Mouse (Mus musculus) kidney, embryonic 14.5 days (tissue): ENCODE data around the gene Gm11627. TPM values are rescaled to one million over a fixed set of nuclear protein-coding genes. Genes with fewer than 3 reads are reported as not detected.
A peak's percentile ranks its signal among the peaks of the same experiment; 100 is the strongest.
"Not testable (repeated sequence)": the region's sequence is repeated elsewhere in the genome, so short reads cannot be mapped to it uniquely, and the experiment has no call there.

Experiments used
- ATAC-seq: fragments of 200-750 bp; cut with Nextera tagmentation; 2 replicates; pipeline ENCODE4 v1.8.0; 2017; ENCODE audit warnings: moderate number of reproducible peaks, mild to moderate bottlenecking, moderate TSS enrichment, moderate library complexity; ENCODE audit not compliant: low FRiP score, low TSS enrichment
- H3K27ac ChIP-seq: fragments of 300-500 bp; sonication (generic); 2 replicates; pipeline ENCODE4 v1.5.1; 2014; ENCODE audit warnings: low read depth, mild to moderate bottlenecking, low read length, moderate library complexity, mixed read lengths
- H3K27me3 ChIP-seq: fragments of 300-500 bp; sonication (generic); 2 replicates; pipeline ENCODE4 v1.6.1; 2014; ENCODE audit warnings: mild to moderate bottlenecking, low read length; ENCODE audit not compliant: control insufficient read depth, insufficient read depth
- H3K36me3 ChIP-seq: fragments of 300-500 bp; sonication (generic); 2 replicates; pipeline ENCODE4 v1.6.1; 2014; ENCODE audit warnings: low read length, mixed read lengths; ENCODE audit not compliant: control insufficient read depth, insufficient read depth
- H3K4me1 ChIP-seq: fragments of 300-500 bp; sonication (generic); 2 replicates; pipeline ENCODE4 v1.6.1; 2014; ENCODE audit warnings: low read length, mixed read lengths; ENCODE audit not compliant: control insufficient read depth, insufficient read depth
- H3K4me2 ChIP-seq: fragments of 300-500 bp; sonication (generic); replicated peaks from 2 replicates; pipeline ENCODE4 v1.6.1; 2014; ENCODE audit warnings: low read depth, mild to moderate bottlenecking, low read length
- H3K4me3 ChIP-seq: fragments of 300-500 bp; sonication (generic); 2 replicates; pipeline ENCODE4 v1.5.1; 2014; ENCODE audit warnings: mild to moderate bottlenecking, low read length
- H3K9ac ChIP-seq: fragments of 300-500 bp; sonication (generic); 2 replicates; pipeline ENCODE4 v1.6.1; 2014; ENCODE audit warnings: low read depth, mild to moderate bottlenecking, low read length, moderate library complexity
- H3K9me3 ChIP-seq: fragments of 300-500 bp; sonication (generic); 2 replicates; pipeline ENCODE4 v1.6.1; 2016; ENCODE audit warnings: low read length; ENCODE audit not compliant: control insufficient read depth
- WGBS: fragments of 180-500 bp; shearing (Covaris S2); extraction: QIAGEN DNeasy Blood & Tissue Kit; methylation state at CpG from one replicate; pipeline ENCODE4 v1.1.7; 2014; 5-methylcytosine and 5-hydroxymethylcytosine counted together
- polyA plus RNA-seq: library from polyadenylated mRNA; unstranded; fragments of >200 nt; fragmentation: Nextera tagmentation; extraction: Ambion mirVana; gene quantifications from 2 replicates; pipeline ENCODE4 v1.2.1, GENCODE M21; 2014

Gene Gm11627
- polyA plus RNA-seq, 1 experiment from 2014 or later: 5.7 TPM

DNA sequence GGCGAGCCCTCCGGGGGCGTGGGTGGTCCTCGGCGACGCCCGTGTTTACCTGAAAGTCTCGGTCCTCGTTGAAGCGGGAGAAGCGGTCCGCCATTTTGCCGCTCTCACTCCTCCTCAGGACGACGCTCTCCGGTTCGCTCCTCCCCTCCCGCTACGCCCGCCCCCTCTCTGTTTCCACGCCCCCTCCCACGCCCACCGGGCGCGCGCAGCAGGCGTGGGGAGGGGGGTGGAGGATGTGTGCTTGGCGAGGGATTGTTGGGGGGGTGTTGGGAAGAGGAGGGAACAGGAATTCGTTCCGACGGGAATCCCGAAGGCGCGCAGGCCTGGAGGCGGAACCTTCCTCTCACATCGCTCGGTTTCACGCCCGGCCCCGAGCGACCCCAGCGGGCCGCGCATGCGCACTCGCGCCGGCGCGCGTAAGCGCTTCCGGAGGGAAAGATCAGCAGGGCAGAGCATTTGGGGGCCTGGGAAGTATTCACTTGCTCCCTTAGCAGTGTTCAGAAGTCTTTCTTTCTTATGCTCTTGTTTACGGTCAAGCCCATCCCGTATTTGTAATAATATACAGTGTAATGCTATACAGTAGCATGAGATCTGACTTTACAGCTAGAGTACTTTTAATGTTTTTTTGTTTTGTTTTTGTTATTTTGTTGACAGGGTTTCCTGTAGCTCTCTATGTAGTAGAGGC, 23.1 kb downstream of the Gm11627 start, which contains the start of gene Gpatch8:
Gene Gpatch8, minus strand, starts transcription at position 362 of the 685 bp plus-strand sequence.
- no peaks in the 10 kb centered on the region for H3K9me3 ChIP-seq
- ATAC-seq: peak; percentile 99
- H3K4me1 ChIP-seq: peaks cover 16% of the 10 kb centered on the region
- peak within 1 kb of the TSS; percentile 60 for H3K4me2 ChIP-seq
- under 1% methylated on average over 46 of the region's 55 CpGs for WGBS
- H3K36me3 ChIP-seq: no peaks in the 10 kb centered on the region
- peak within 1 kb of the TSS; percentile 68 for H3K4me3 ChIP-seq
- H3K9ac ChIP-seq: peak within 1 kb of the TSS; percentile 89
- peak within 1 kb of the TSS; percentile 92 for H3K27ac ChIP-seq
- H3K27me3 ChIP-seq: no peaks in the 10 kb centered on the region

DNA sequence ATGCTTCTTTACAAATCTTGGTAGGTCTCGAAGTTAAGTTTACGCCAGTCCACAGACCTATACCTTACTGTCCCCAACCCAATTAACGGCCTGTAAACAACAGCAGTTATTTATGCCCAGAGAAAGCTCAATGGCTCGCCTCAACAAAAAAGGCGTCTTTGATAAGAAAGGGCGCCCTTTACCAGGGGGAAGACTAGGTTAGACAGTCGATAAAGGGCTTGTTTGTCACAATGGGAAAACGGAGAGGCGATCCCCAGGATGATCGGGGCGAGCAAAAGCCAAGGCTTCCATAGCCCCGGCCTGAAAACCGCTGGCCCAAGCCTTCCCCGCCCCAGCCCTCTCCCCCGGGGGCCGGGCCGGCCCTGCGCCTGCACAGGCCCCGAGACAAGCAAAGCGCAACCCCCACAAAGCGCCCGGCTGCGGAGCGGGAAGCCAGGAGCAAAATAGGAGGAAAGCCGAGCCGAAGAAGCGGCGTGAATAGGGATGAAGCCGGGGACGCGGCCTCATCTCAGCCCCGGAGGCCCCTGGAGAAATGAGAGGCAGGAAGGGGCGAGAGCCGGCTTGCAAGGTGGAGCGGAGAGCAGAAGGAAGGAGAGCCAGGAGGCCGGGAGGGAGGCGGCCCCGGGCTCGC, 23.7 kb downstream of the Gm11627 start:
- H3K4me2 ChIP-seq: peak overlapping the region; percentile 60
- WGBS: 0% methylated on average over 38 of the region's 39 CpGs
- ATAC-seq: peak; percentile 41
- peak overlapping the region; percentile 68 for H3K4me3 ChIP-seq
- no peaks in the 10 kb centered on the region for H3K36me3 ChIP-seq
- peaks cover 16% of the 10 kb centered on the region for H3K4me1 ChIP-seq
- peak overlapping the region; percentile 89 for H3K9ac ChIP-seq
- peak overlapping the region; percentile 92 for H3K27ac ChIP-seq
- no peaks in the 10 kb centered on the region for H3K9me3 ChIP-seq
- no peaks in the 10 kb centered on the region for H3K27me3 ChIP-seq

DNA sequence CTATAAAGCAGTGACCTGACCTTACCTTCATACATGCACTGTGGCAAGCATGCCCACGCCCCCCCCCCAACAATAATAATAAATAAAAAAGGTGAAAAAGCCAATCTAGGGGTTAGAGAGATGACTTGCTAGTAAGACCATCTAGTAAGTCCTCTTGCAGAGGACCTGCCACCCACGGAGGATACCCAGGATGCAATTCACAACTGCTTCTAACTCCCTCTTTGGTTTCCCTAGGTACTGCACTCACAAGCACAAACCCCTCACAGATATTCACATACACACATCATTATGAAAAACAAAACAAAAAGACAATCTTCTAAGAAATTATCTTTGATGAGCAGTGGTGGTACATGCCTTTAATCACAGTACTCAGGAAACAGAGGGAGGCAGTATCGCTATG, 27.2 kb downstream of the Gm11627 start:
- H3K36me3 ChIP-seq: 0 out of 2 replicates have a peak, but pooled peaks cover 5% of the 10 kb centered on the region
- no peaks in the 10 kb centered on the region for H3K9me3 ChIP-seq
- no peak overlapping the region for H3K4me3 ChIP-seq
- H3K4me1 ChIP-seq: peaks cover 16% of the 10 kb centered on the region
- no peak for ATAC-seq
- H3K9ac ChIP-seq: no peak overlapping the region
- WGBS: 84% methylated on average over 3 of the region's 3 CpGs
- no peak overlapping the region for H3K27ac ChIP-seq
- no peak overlapping the region for H3K4me2 ChIP-seq
- no peaks in the 10 kb centered on the region for H3K27me3 ChIP-seq

DNA sequence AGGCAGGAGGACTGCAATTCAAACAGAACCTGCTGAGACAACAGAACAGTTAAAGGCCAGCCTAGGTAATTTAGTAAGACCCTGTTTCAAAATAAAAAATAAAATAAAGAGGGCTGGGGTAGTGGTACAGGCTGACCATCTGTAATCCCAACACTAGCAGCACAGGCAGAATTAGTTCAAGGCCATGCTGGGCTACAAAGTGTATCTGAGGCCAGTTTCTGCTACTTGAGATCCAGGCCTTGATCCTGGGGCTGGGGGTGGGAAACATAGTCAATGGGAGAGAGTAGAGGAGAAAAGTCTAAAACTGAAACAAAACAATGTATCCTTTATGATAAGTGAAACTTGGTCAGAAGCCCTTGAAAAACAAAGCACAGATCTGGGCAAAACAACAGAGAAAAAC, 28.1 kb downstream of the Gm11627 start:
- H3K27ac ChIP-seq: no peak overlapping the region
- no peak for ATAC-seq
- no peaks in the 10 kb centered on the region for H3K9me3 ChIP-seq
- no peak overlapping the region for H3K9ac ChIP-seq
- no peak overlapping the region for H3K4me2 ChIP-seq
- H3K36me3 ChIP-seq: 0 out of 2 replicates have a peak, but pooled peaks cover 5% of the 10 kb centered on the region
- no peak overlapping the region for H3K4me3 ChIP-seq
- peaks cover 13% of the 10 kb centered on the region for H3K4me1 ChIP-seq
- H3K27me3 ChIP-seq: no peaks in the 10 kb centered on the region

DNA sequence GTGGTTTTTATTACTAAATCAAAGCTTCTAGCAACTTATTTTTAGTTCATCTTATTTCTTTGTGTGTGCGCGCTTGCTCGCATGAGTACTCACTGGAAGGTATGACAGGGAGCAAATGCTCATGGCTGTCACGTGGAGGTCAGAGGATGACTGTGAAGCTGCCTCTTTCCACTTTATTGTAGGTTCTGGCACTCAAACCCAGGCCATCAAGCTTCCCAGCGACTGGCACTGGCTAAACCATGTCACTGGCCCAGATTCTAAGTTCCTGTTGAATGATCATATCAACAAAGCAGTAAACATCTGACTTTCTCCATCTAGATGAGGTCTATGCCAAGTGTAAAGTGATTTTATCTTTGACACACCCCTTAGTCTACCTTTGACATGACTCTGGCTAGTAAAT, 37.8 kb downstream of the Gm11627 start:
- ATAC-seq: no peak
- H3K9ac ChIP-seq: no peak overlapping the region
- H3K9me3 ChIP-seq: no peaks in the 10 kb centered on the region
- no peak overlapping the region for H3K4me2 ChIP-seq
- WGBS: 87% methylated on average over 5 of the region's 5 CpGs
- H3K4me1 ChIP-seq: no peaks in the 10 kb centered on the region
- H3K27me3 ChIP-seq: no peaks in the 10 kb centered on the region
- H3K27ac ChIP-seq: no peak overlapping the region
- H3K4me3 ChIP-seq: no peak overlapping the region
- peaks cover 6% of the 10 kb centered on the region; the same call in 1 of the 2 replicates for H3K36me3 ChIP-seq

DNA sequence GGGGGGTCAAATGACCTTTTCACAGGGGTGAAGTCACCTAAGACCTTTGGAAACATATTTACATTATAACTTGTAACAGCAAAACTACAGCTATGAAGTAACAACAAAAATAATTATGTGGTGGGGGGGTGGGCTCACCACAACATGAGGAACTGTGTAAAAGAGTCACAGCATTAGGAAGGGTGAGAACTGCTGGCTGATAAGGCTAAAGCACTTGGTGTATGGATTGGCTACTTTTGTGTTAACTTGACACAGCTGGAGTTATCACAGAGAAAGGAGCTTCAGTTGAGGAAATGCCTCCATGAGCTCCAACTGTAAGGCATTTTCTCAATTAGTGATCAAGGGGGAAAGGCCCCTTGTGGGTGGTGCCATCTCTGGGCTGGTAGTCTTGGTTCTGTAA, 39.0 kb downstream of the Gm11627 start:
- H3K4me2 ChIP-seq, H3K4me1 ChIP-seq, H3K9ac ChIP-seq, H3K27ac ChIP-seq, H3K27me3 ChIP-seq, H3K4me3 ChIP-seq, H3K9me3 ChIP-seq, H3K36me3 ChIP-seq, ATAC-seq: not testable (repeated sequence)

DNA sequence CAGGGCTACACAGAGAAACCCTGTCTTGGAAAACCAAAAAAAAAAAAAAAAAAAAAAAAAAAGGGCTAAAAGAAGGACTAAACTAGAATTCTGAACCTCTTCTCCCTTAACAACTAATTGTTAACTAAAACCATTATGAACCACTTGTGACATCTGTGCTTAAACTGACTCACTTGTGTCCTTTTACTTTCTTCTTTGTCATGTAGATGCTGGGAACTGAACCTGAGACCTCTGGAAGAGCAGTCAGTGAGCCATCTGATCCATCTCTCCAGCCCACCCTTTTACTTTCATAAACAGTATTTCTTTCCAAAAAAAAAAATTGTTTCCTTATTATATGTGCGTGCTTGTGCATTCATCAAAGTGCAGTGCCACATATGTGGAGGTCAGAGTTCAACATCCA, 39.6 kb downstream of the Gm11627 start:
- no peaks in the 10 kb centered on the region for H3K27me3 ChIP-seq
- no peak overlapping the region for H3K4me3 ChIP-seq
- no peak for ATAC-seq
- no peaks in the 10 kb centered on the region for H3K9me3 ChIP-seq
- H3K27ac ChIP-seq: no peak overlapping the region
- H3K4me2 ChIP-seq: no peak overlapping the region
- H3K36me3 ChIP-seq: peaks cover 8% of the 10 kb centered on the region; the same call in 1 of the 2 replicates
- WGBS: 82% methylated on average over 1 of the region's 1 CpGs
- no peaks in the 10 kb centered on the region for H3K4me1 ChIP-seq
- no peak overlapping the region for H3K9ac ChIP-seq

DNA sequence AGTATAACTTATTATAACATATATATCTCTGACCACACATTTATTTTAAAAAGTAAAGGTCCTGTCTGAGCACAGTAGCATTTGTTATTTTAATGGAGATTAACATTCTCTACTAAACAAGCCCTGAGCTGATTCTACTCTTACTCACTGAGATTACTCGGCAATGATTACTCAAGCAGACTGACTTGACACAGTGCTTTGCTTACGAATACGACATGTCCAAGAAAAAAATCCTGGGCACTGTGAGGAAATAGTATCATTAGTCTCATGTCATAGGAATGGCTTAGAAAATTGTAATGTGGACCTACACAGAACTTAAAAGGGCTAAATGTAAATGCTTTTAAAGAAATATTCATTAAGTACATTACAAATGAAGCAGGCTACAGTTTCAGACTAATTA, 43.1 kb downstream of the Gm11627 start:
- no peak overlapping the region for H3K27ac ChIP-seq
- no peak overlapping the region for H3K4me2 ChIP-seq
- peaks cover 8% of the 10 kb centered on the region; the same call in 1 of the 2 replicates for H3K36me3 ChIP-seq
- H3K9ac ChIP-seq: no peak overlapping the region
- H3K9me3 ChIP-seq: no peaks in the 10 kb centered on the region
- H3K4me3 ChIP-seq: no peak overlapping the region
- no peaks in the 10 kb centered on the region for H3K4me1 ChIP-seq
- 67% methylated on average over 3 of the region's 3 CpGs for WGBS
- no peak for ATAC-seq
- no peaks in the 10 kb centered on the region for H3K27me3 ChIP-seq

DNA sequence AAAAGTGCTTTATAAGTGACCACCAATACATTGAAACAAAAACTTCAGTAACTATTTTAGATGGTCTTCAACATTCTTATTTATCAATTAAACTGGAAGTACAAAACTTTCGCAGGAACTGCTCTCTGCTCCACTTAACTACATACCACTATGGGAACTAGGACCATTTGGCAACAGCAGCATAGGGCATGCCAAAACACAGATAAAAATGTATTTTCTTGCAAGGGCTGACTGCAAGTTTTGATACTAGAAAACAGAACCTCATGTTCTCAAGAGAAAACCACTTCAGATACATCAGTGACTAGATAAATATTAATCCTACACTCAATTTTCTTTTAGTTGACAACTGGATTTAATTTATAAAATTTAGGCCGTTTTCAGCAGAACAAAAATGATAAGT, 45.2 kb downstream of the Gm11627 start:
- no peak for ATAC-seq
- H3K36me3 ChIP-seq: peaks cover 8% of the 10 kb centered on the region; the same call in 1 of the 2 replicates
- no peaks in the 10 kb centered on the region for H3K4me1 ChIP-seq
- WGBS: 81% methylated on average over 2 of the region's 2 CpGs
- H3K4me3 ChIP-seq: no peak overlapping the region
- no peaks in the 10 kb centered on the region for H3K27me3 ChIP-seq
- no peaks in the 10 kb centered on the region for H3K9me3 ChIP-seq
- H3K27ac ChIP-seq: no peak overlapping the region
- H3K4me2 ChIP-seq: no peak overlapping the region
- H3K9ac ChIP-seq: no peak overlapping the region
